Mouse (Mus musculus) cerebellum, postnatal 36 days (tissue): ENCODE data around the gene Apobec3.
A peak's percentile ranks its signal among the peaks of the same experiment; 100 is the strongest.
"Not testable (repeated sequence)": the region's sequence is repeated elsewhere in the genome, so short reads cannot be mapped to it uniquely, and the experiment has no call there.

ENCODE experiments used
- DNase-seq, 2 experiments: peaks; one replicate each; pipeline ENCODE4 v3.0.0; 2021 to 2022; ENCODE audit warnings: mixed read lengths in 2 of 2

The Apobec3 gene

DNA sequence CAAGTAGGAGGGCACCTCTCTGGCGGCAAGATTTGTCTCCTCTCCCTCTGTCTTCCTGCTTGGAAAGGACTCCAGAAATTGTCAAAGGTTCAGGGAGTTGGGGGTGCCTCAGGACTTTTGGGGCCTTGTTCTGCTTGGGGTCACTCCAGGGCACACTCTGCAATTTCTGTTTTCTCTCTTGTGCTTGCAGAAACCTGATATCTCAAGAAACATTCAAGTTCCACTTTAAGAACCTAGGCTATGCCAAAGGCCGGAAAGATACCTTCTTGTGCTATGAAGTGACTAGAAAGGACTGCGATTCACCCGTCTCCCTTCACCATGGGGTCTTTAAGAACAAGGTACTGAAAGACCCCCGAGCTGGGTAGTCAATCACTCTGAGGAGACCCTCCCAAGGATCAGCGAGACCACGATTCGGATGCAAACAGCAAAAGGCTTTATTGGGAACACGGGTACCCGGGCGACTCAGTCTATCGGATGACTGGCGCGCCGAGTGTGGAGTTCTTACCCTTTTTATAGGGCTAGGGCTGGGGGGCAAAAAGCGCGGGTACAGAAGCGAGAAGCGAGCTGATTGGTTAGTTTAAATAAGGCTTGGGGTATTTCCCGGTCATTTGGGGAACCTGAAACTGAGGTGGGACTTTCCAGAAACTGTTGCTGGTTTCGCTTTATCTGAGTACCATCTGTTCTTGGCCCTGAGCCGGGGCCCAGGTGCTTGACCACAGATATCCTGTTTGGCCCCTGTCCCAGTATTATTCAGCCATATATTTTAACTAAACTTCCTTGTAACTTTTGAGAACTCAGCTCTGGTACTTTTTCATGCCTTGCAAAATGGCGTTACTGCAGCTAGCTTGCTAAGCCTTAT, 4.0 kb downstream of the Apobec3 start:
- DNase-seq = not testable (repeated sequence)

DNA sequence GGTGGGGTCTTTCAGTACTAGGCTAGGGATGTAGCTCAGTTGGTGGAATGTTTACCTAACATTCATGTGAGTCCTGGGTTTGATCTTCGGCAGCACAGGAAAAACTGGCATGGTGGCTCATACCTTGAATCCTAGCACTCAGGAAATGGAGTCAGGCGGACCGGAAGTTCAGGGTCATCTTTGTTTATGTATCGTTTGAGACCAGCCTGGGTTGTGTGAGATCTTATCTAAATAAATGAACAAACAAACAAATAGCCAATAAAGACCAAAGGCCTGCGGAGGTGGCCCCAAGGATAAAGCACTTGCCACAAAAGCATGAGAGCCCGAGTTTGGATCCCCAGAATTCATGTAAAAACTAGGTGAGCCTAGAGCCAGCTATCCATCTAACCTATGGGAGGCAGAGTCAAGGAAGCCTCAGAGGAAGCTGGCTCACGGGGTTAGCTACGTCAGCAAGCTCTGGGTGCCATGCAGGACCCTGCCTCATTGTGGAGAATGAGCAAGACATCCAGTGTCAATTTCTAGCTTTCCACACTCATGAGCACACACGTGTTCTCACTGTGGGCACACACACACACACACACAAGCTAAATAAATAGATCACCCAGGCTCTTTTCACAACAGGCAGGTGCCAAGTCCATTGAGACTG, 4.7 kb downstream of the Apobec3 start:
- DNase-seq = no peak

DNA sequence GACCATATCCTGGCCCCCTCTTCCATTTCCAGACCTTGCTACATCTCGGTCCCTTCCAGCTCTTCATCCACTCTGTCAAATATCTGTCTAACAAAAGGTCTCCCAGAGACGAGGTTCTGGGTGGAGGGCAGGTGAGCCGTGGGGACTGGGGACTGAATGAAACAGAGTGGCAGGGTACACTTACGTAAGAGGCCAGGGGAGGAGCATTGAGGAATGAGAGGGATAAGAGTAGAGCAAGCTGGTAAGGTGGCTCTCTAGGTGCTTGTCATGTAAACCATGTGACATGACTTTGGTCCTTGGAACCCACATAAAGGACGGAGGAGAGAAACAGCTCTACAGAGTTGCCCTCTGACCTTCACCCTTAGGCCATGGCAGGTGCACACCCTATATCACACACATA, 7.5 kb downstream of the Apobec3 start:
- DNase-seq = no peak

DNA sequence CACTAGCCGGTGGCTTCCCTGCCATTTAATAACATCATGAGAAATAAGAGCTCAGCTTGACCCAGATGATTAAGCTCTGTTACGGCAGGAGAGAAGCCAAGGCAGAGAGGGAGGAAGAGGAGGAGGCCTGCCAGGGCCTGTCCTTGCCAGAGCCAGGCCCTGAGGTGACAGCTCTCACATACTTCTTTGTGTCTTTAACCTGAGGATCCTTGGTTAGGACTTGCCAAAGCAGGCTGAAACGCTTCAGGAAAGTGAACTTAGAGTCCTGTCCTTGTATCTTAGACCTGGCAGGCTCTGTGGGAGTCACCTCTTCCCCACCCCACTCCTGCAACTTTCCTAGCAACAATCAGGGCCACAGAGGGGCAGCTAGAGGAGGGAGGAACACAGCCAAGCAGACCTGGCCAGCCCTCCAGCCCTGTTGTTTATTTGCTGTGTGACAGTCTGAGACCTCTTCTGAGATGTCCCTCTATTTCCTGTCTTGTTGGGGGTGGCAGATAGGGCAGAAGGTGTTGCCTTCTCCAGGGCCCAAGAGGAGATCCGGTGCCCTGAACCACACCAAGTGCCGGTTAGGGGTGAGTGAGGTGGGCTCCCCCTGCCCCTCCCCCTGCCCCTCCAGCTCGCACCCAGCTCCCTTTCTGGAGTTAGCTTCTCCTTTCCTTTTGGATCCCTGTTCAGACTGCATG, 8.5 kb downstream of the Apobec3 start:
- no peak for DNase-seq

DNA sequence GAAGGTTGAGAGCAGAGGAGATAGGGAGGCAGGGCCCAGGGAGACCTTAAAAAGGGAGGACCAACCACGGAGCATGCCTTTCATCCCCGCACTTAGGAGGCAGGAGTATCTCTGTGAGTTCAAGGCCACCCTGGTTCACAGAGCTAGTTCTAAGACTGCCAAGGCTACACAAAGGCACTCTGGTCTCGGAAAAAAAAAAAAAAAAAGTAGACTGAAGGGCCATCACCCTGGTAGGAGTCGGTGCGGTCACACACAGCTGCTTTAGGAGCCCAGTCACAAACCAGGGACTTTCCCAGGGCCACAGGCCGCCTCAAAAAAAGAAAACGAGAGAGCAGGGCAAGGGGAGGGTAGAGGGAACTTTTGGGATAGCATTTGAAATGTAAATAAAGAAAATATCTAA, 9.3 kb downstream of the Apobec3 start:
- DNase-seq = no peak

DNA sequence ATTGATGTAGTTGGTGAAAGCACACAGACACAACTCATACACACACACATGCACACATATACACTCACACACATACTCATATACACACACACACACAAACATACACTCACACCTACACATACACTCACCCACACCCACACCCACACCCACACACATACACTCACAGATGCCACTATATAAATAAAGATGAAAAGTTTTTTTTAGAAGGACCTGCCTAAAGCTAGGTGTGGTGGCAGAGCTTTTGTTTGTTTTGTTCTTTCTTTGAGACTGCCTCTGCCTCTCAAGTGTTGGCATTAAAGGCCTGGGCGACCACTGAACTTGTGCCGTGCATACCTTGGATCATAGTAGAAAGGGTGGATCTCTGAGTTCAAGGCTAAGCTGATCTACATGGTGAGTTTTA, 9.9 kb downstream of the Apobec3 start:
- DNase-seq = no peak

DNA sequence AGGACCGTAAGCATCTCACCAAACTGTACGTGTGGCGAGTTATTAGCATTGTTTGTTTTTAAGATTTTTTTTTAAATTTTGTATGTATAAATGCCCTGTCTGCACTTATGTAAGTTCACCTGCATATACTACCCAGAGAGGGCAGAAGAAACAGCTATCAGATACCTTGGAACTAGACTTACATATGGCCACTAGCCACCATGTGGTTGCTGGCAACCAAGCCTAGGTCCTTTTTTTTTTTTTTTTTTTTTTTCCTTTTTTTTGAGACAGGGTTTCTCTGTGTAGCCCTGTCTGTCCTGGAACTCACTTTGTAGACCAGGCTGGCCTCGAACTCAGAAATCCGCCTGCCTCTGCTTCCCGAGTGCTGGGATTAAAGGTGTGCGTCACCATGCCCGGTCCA, 11.6 kb downstream of the Apobec3 start:
- not testable (repeated sequence) for DNase-seq

DNA sequence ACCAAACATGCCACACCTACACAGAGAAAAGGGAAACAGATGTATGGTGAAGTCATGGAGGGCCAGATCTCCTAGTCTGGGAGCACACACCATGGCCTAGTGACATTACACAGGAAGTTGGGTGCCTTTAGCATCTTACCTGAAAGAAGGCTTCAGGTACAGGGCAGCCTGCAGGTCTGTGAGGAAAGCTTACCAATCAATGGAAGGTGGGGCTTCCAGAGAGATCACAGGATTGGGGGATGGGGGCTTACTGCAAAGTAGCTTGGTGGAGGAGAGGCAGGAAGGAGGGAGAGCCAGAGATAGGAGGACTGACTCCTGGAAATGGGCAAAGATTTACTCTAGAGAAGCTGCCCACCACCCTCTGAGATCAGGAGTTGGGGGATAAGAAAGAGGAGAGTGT, 12.5 kb downstream of the Apobec3 start:
- DNase-seq = no peak

DNA sequence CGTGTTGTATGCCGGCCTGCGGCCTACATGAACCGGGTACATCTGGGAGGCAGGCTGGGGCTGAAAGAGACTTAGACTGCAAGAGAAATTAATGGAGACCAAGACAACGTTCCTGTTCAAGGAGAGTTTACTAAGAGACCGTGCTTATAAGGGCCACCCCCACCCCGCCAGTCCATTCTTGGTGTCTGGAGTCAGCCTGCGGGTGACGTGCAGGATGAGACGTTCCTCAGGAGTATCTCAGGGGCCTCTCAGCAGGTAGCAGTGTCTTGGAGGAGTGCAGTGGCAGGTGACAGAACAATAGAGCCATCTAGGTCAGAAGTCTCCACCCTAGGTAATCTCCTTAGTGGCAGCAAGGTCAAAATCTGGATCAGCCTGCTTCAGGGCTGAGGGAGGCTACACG, 13.2 kb downstream of the Apobec3 start:
- DNase-seq = not testable (repeated sequence)

DNA sequence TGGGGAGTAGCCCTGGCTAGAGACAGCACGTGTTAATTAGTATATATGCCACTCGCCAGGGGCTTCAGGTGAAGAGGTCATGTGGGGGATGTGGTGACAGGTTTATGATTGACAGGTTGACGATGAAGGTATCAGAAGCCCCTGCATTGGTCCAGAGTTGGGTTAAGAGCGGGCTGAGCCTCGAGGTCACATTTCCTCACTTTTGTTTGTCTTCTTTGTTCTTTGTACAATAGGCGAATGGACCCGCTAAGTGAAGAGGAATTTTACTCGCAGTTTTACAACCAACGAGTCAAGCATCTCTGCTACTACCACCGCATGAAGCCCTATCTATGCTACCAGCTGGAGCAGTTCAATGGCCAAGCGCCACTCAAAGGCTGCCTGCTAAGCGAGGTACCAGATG, 13.8 kb downstream of the Apobec3 start:
- no peak for DNase-seq

DNA sequence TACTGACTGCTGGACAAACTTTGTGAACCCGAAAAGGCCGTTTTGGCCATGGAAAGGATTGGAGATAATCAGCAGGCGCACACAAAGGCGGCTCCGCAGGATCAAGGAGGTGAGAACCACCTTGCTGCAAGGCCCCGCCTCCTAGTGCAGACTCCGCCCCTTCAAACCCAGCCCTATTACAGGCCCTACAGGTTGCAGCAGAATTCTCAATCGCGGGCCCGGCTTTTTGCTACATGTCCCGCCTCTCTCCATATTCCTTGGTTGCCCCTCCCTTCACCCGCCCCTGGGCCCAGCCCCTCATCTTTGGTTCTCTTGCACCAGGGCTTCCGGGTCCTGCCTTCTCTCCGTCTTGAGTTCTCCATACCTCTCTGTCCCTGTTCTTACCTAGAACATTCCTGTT, 15.4 kb downstream of the Apobec3 start:
- no peak for DNase-seq

DNA sequence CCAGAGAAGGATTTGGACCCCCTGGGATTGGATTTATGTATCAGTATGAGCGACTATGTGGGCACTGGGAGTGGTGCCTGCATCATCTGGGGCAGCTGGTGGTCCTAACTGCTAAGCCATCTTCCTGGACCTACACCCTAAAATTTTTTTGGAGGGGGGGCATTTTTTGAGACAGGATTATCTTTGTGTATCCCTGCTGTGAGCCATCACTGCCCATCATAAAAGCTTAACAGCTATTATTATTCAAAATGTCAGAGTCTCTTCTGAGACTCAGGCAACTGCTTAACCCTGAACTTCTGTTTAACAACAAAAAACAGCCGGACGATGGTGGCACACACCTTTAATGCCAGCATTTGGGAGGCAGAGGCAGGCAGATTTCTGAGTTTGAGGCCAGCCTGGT, 17.5 kb downstream of the Apobec3 start:
- not testable (repeated sequence) for DNase-seq

DNA sequence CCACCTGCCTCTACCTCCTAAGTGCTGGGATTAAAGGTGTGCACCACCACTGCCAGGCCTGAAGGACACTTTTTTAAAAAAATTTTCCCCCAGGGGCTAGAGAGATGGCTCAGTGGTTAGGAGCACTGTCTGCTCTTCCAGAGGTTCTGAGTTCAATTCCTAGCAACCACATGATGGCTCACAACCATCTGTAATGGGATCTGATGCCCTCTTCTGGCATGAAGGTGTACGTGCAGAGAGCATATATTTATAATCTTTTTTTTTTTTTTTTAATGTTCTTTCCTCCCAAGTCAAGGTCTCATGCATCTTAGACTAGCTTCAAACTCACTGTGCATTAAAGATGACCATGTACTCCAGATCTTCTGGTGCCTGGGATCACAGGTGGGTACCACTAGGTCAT, 19.4 kb downstream of the Apobec3 start:
- DNase-seq = not testable (repeated sequence)

DNA sequence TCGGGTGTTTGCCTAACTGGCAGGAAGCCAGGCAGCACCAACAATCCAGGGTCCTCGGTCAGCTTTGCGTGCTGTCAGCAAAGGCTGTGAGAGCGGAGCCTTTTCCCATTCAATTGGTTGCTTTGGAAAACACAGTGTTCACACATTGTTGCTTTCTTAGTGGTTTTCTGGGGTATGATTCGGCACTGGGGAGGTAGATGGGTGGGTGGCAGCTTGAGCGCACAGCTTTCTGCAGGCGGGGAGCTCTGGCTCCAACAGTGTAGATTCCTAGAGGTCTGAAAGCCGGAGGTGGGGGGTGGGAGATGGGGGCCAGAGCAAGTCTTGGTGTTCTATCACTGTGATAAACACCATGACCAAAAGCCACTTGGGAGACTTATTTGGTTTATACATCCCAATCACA, 19.9 kb downstream of the Apobec3 start:
- DNase-seq = no peak

DNA sequence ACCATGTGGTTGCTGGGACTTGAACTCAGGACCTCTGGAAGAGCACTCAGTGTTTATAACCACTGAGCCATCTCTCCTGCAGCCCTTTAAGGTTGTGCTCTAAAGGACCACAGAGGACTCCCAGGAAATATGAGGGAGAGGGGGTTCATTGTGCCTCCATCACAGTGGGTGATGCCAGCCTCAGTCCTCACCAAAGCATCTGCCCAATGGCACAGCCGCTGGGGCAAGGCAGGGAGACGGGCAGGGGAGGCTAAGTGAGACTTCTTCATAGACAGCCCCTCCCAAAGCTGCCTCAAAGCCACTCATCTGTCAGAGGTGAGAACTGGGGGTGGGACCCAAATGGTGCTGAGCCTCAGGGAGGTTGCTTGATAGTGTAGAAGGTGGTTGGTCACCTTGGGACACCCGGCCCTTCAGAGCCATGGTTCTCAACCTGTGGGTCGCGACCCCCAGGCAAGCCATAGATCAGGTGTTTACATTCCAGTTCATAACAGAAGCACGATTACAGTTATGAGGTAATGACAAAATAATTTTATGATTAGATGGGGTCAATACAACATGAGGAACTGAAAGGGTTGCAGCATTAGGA, 22.4 kb downstream of the Apobec3 start:
- DNase-seq = no peak

DNA sequence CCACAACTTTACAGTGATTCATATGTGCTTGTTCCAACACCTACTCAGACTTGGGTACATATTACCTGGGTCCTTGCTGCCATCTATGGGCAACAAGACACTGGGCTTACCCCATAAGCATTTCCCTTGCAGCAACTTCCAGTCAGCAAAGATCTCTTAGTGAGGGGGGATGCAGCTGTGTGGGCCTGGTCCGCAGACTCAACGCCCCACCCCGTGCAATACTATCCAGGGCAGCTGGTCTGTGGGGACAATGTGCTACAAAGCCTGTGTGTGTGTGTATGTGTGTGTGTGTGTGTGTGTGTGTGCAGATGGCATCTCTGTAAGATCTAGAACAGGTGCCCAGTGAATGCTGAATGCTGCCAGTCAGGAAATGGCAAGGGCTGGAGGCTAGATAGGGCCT, 22.9 kb downstream of the Apobec3 start:
- DNase-seq = peak; percentile 38 to 44

DNA sequence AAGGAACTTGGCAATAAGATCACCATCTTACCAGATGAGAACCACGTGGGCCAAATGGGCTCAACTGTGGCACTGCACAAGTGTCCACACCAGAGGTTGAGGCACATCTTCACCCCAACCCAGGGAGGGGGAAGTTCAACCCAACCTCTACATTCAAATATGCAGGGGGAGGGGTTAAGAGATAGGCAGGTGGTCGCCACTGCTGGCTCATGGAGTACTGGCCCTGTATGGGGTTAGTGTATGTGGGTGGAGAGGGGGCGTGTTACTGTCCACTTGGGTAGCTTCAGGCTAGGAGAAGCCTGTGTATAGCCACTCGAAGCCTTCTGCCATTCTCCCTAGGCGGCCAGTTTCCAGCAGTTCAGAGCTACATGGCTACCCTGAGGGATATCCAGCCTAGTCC, 24.7 kb downstream of the Apobec3 start:
- no peak for DNase-seq

DNA sequence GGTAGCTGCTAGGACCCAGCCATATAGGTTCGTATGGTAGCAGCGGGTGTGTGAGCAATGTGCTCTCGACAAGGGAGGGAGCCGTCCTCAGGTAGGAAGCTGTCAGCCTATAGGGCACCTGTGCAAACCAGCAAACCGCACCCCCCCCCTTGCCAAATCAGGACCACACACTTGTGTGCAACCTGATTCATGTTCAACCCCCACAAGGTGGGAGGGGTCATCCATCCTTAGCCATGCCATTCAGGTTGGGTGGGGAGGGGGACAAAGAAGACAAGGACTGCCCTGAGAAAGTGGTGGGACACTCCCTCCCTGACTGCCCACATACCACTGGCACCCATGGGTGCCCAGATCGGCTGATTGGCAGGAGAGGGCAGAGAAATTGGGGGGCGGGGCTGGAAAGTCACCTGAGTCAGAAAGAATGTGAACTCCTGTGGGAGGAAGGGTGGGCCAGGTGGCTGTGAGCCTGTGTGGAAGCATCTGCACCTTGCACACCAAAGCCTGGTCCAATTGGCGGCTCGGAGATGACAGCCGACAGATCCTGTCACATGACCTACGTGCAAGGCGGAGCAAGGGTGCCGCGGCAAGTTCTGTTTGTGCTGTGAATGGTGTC, 25.8 kb downstream of the Apobec3 start:
- DNase-seq = no peak

DNA sequence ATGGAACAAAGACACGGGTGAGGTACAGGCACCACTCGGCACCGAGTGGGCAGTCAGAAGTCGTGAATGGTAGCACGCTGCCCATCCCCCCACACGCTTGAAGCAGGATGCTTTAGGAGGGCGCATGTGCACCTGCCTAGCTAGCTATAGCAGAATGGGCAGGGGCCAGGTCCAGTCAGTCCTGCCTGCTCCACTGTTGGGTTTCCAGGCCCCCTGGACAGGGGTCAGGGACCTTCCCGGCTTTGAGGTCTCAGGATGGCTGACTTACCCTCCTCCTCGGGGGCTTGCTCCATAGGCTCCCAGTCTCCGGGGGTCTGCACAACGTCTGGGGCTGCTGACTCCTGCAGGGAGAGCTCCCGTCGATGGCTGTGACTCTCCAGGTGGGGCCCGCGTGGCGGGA, 27.0 kb downstream of the Apobec3 start:
- no peak for DNase-seq

DNA sequence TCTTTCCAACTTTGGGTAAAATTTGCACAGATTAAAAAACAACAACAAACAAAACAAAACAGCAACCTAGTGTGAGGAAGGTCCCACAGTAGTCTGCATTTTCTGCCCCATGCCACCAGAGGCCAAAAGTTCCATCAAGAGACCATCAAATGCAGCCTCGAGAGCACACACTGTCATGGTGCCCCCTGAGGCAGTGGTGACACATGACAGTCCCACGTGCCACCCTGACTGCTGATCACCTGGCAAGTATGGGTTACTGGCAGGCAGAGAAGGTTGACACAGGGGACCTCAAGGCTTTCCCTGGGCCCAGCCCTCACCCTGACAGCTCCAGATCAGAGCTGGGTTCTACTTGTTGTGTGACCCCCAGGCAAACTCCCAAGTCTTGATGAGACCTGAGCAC, 28.3 kb downstream of the Apobec3 start:
- DNase-seq = no peak

DNA sequence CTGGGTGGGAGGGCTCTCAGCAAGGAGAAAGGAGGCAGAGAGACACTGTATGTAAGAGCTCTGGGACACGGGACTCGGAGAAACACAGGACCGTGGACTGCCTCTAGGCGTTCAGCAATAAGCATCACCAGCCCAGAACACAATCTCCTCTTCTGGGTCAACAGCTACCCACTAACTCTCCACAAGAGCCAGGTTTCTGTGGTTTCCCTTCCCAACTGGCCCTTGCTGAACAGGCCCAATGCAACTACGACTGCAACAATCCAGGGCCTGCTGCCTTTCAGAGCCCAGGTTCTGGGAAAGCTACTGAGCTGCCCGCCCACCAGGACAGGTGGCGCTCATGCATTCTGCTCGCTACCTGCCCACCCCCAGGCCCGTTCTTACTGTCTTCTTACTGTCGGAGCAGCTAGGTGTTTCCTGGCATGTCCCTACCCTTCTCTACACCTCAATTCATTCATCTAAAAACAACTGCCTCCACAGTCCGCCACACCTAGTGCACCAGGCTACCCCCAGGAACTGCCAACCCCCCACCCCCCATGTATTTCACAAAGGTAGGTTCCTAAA, 35.5 kb downstream of the Apobec3 start:
- peak in 1 of 2 experiments; percentile 25 for DNase-seq

DNA sequence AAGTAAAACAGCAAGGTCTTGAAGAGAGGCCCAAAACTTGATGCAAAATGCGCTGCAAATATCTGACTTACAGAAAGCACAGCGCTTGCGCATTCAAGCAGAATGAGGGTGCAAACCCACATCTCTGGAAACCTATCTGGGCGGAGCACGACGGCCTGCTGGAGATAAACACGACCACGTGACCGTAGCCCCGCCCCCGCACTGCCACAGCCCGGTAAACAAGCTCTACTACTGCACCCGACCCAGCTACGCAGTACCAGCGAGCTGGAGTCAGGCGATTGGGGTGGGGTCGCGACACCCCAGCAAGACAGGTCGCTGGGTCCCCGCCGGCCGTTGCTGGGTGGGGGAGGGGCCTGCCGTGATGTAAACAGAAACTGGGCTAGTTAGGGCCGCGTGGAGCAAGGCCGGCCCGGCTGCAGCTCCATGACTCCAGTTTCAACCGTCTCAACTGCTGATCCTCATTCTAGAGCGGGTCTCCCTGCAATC, 36.2 kb downstream of the Apobec3 start:
- DNase-seq = peak; percentile 93 to 95

DNA sequence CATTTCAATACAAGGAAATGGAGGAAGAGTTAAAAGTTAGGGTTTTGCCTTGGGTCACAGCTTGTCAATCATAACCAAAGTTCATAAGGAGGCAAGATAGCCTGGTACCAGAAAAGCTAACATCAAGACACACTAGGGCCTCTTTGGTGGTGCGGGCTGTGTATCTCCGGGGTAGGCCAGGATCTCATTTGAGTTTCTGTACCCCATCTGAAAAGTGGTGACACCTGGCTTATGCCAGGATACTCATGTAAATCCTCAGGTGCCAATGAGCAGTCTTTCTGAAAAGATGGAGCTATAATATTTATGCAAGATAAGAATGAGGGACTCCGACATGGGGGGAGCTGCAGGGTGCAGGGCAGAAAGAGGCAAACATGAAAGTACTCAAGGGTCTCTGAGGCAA, 36.9 kb downstream of the Apobec3 start:
- no peak for DNase-seq
